In genomic region chr12:35894304-35894900, GRCm38 (mm10) we compare ENCODE assay signal across 14 mouse cellular contexts. TPM values are rescaled to one million over a fixed set of nuclear protein-coding genes. Genes with fewer than 3 reads are reported as not detected.
DNase-seq lines count a peak whose midpoint lies in the region; ATAC-seq and TF ChIP-seq lines count a peak whose summit lies in the region.
"Had no signal": no experiment of that assay in that cellular context is flagged by ENCODE, and none has a peak within 500 bp of the region (broad histone marks: within the 10 kb centered on the region; RNA-seq: fewer than 3 reads in every experiment).

No protein-coding gene starts in this region.

- no peak overlapping the region for H3K27ac ChIP-seq in forebrain, embryonic 12.5 days
- H3K27ac ChIP-seq in forebrain, postnatal 0 days (ENCODE audit: low read depth, low read length), result no peak overlapping the region
- H3K27ac ChIP-seq in lung, embryonic 14.5 days (ENCODE audit: low read depth), result no peak overlapping the region
- peak overlapping the region; percentile 2; the same call in 1 of the 2 replicates for H3K27ac ChIP-seq in embryonic facial prominence, embryonic 10.5 days (replicated peaks)
- H3K27ac ChIP-seq in neural tube, embryonic 11.5 days (ENCODE audit: low read depth, low read length), result peak overlapping the region; percentile 67; the same call in 1 of the 2 replicates
- H3K27ac ChIP-seq: liver, embryonic 14.5 days had no signal

- H3K4me2 ChIP-seq in forebrain, embryonic 12.5 days, result no peak overlapping the region
- no peak overlapping the region for H3K4me2 ChIP-seq in forebrain, postnatal 0 days (ENCODE audit: low read depth)
- no peak overlapping the region for H3K4me2 ChIP-seq in lung, embryonic 14.5 days
- no peak overlapping the region for H3K4me2 ChIP-seq in neural tube, embryonic 11.5 days (ENCODE audit: low read depth)

- no peak for TF ChIP-seq CTCF in forebrain, postnatal 0 days (IDR thresholded peaks at IDR 0.05; ENCODE audit: low read depth)
- no peak for TF ChIP-seq CTCF in lung, embryonic 14.5 days (IDR thresholded peaks at IDR 0.05; ENCODE audit: low read depth)

- H3K4me3 ChIP-seq in forebrain, embryonic 12.5 days (replicated peaks), result no peak overlapping the region
- no peak overlapping the region for H3K4me3 ChIP-seq in forebrain, postnatal 0 days (ENCODE audit: low read depth, low read length)
- no peak overlapping the region for H3K4me3 ChIP-seq in lung, embryonic 14.5 days (ENCODE audit: low read depth, low read length)
- H3K4me3 ChIP-seq in embryonic facial prominence, embryonic 10.5 days, result no peak overlapping the region
- no peak overlapping the region for H3K4me3 ChIP-seq in neural tube, embryonic 11.5 days (ENCODE audit: low read depth, low read length)
- H3K4me3 ChIP-seq: myocyte had no signal

- H3K4me1 ChIP-seq in forebrain, embryonic 12.5 days, result peaks cover 33% of the 10 kb centered on the region
- no peaks in the 10 kb centered on the region for H3K4me1 ChIP-seq in forebrain, postnatal 0 days (ENCODE audit: insufficient read depth)
- no peaks in the 10 kb centered on the region for H3K4me1 ChIP-seq in lung, embryonic 14.5 days (ENCODE audit: insufficient read depth)
- H3K4me1 ChIP-seq in embryonic facial prominence, embryonic 10.5 days, result peaks cover 26% of the 10 kb centered on the region
- peaks cover 20% of the 10 kb centered on the region for H3K4me1 ChIP-seq in neural tube, embryonic 11.5 days (ENCODE audit: control insufficient read depth, insufficient read depth, low read length)

- no peaks in the 10 kb centered on the region for H3K27me3 ChIP-seq in forebrain, embryonic 12.5 days
- no peaks in the 10 kb centered on the region for H3K27me3 ChIP-seq in forebrain, postnatal 0 days (ENCODE audit: insufficient read depth, low read length)
- no peaks in the 10 kb centered on the region for H3K27me3 ChIP-seq in lung, embryonic 14.5 days (ENCODE audit: insufficient read depth, low read length)
- H3K27me3 ChIP-seq in embryonic facial prominence, embryonic 10.5 days (replicated peaks; ENCODE audit: low read depth, poor library complexity, severe bottlenecking), result no peaks in the 10 kb centered on the region
- H3K27me3 ChIP-seq in neural tube, embryonic 11.5 days (ENCODE audit: control insufficient read depth, insufficient read depth, low read length), result no peaks in the 10 kb centered on the region

- H3K9ac ChIP-seq in forebrain, embryonic 12.5 days, result no peak overlapping the region
- H3K9ac ChIP-seq in forebrain, postnatal 0 days, result no peak overlapping the region
- H3K9ac ChIP-seq in lung, embryonic 14.5 days, result no peak overlapping the region
- no peak overlapping the region for H3K9ac ChIP-seq in neural tube, embryonic 11.5 days (ENCODE audit: low read length)
- H3K9ac ChIP-seq: liver, embryonic 14.5 days had no signal

- DNase-seq in forebrain, postnatal 0 days, result no peak
- DNase-seq in lung, embryonic 14.5 days, result peak; percentile 23
- DNase-seq in lung, postnatal 14 days, result no peak
- peak; percentile 76 for DNase-seq in embryonic facial prominence, embryonic 10.5 days (ENCODE audit: low spot score)
- peak; percentile 65 for DNase-seq in neural tube, embryonic 11.5 days (ENCODE audit: low spot score)
- DNase-seq in left cerebral cortex, adult 18-20 months (ENCODE audit: low spot score in 2 of 2), result no peak
- DNase-seq in layer of hippocampus, postnatal 14 days (ENCODE audit: low spot score in 2 of 2), result no peak
- DNase-seq: cerebellum, adult 11 months; right cerebral cortex, postnatal 4 days had no signal

- H3K9me3 ChIP-seq in forebrain, embryonic 12.5 days, result no peaks in the 10 kb centered on the region
- H3K9me3 ChIP-seq in forebrain, postnatal 0 days (ENCODE audit: low read length), result no peaks in the 10 kb centered on the region
- H3K9me3 ChIP-seq in lung, embryonic 14.5 days (ENCODE audit: low read depth, low read length), result no peaks in the 10 kb centered on the region
- H3K9me3 ChIP-seq in embryonic facial prominence, embryonic 10.5 days, result no peaks in the 10 kb centered on the region
- H3K9me3 ChIP-seq in neural tube, embryonic 11.5 days (ENCODE audit: control insufficient read depth, low read length), result no peaks in the 10 kb centered on the region

- peak; percentile 55 for ATAC-seq in forebrain, embryonic 12.5 days (ENCODE audit: low FRiP score)
- ATAC-seq in forebrain, postnatal 0 days, result no peak
- ATAC-seq in lung, embryonic 14.5 days (ENCODE audit: insufficient read depth), result no peak
- peak; percentile 66 for ATAC-seq in neural tube, embryonic 11.5 days (ENCODE audit: insufficient read depth, low FRiP score, low TSS enrichment)

- no peaks in the 10 kb centered on the region for H3K36me3 ChIP-seq in forebrain, embryonic 12.5 days (replicated peaks)
- no peaks in the 10 kb centered on the region for H3K36me3 ChIP-seq in forebrain, postnatal 0 days (ENCODE audit: insufficient read depth)
- H3K36me3 ChIP-seq in lung, embryonic 14.5 days (ENCODE audit: insufficient read depth), result no peaks in the 10 kb centered on the region
- no peaks in the 10 kb centered on the region for H3K36me3 ChIP-seq in embryonic facial prominence, embryonic 10.5 days (replicated peaks)
- H3K36me3 ChIP-seq in neural tube, embryonic 11.5 days (ENCODE audit: control insufficient read depth, insufficient read depth, low read length), result no peaks in the 10 kb centered on the region

- WGBS in forebrain, embryonic 12.5 days, result 8% methylated on average over 6 of the region's 6 CpGs
- WGBS in forebrain, postnatal 0 days, result 16% methylated on average over 6 of the region's 6 CpGs
- WGBS in lung, embryonic 14.5 days, result 35% methylated on average over 6 of the region's 6 CpGs
- WGBS in embryonic facial prominence, embryonic 10.5 days, result 27% methylated on average over 6 of the region's 6 CpGs
- 21% methylated on average over 6 of the region's 6 CpGs for WGBS in neural tube, embryonic 11.5 days

RNA-seq across cellular contexts. Expression of gene Agr3, which starts 31.0 kb away (rescaled TPM):
- polyA plus RNA-seq in forebrain, embryonic 12.5 days (2016; fragmentation: Nextera tagmentation; extraction: Ambion mirVana), result 0.33 and 0.51 TPM in 2 replicates
- total RNA-seq in forebrain, postnatal 0 days (2014; rRNA removed), result not detected in 2 replicates
- not detected in 2 replicates for polyA plus RNA-seq in forebrain, postnatal 0 days (2015; fragmentation: Nextera tagmentation; extraction: Ambion mirVana)
- not detected in 2 replicates for polyA plus RNA-seq in lung, embryonic 14.5 days (2014; fragmentation: Nextera tagmentation; extraction: Ambion mirVana)
- 0.25 TPM in 1 of 2 replicates, not detected in the other for polyA plus RNA-seq in embryonic facial prominence, embryonic 10.5 days (2016; fragmentation: Nextera tagmentation; extraction: Ambion mirVana)
- polyA plus RNA-seq in neural tube, embryonic 11.5 days (2014; fragmentation: Nextera tagmentation; extraction: Ambion mirVana), result not detected in 2 replicates
- total RNA-seq in left cerebral cortex, adult 18-20 months (2021), result not detected
- total RNA-seq in layer of hippocampus, postnatal 14 days (2021), result not detected
- total RNA-seq: heart, postnatal 10 days; layer of hippocampus, postnatal 25 days had no signal
- polyA plus RNA-seq: liver, embryonic 14.5 days; myocyte had no signal

Comparison
In these comparisons a context has a peak if more than half of its experiments do, and no peak if none do; other contexts are left out.
1. ATAC-seq: peak in forebrain, embryonic 12.5 days (single experiment) and neural tube, embryonic 11.5 days (single experiment); none in forebrain, postnatal 0 days (single experiment) and lung, embryonic 14.5 days (single experiment).
2. DNase-seq: peak in lung, embryonic 14.5 days (single experiment), embryonic facial prominence, embryonic 10.5 days (single experiment) and neural tube, embryonic 11.5 days (single experiment); none in forebrain, postnatal 0 days (single experiment), lung, postnatal 14 days (single experiment), left cerebral cortex, adult 18-20 months (0 of 2) and layer of hippocampus, postnatal 14 days (0 of 2).
3. H3K27ac ChIP-seq: peak in embryonic facial prominence, embryonic 10.5 days (single experiment) and neural tube, embryonic 11.5 days (single experiment); none in forebrain, embryonic 12.5 days (single experiment), forebrain, postnatal 0 days (single experiment) and lung, embryonic 14.5 days (single experiment).